Mouse (Mus musculus) effector memory CD4-positive, alpha-beta T cell, adult 7 months (primary cell): ENCODE data around the gene Cxcl2. TPM values are rescaled to one million over a fixed set of nuclear protein-coding genes. Genes with fewer than 3 reads are reported as not detected.

Experiments
- polyA plus RNA-seq: library from polyadenylated mRNA; unstranded; fragments of 100-300 nt; shearing (Covaris generic); gene quantifications from one replicate; pipeline ENCODE4 v1.2.1, GENCODE M21; 2017

The Cxcl2 gene
- polyA plus RNA-seq, result not detected

DNA sequence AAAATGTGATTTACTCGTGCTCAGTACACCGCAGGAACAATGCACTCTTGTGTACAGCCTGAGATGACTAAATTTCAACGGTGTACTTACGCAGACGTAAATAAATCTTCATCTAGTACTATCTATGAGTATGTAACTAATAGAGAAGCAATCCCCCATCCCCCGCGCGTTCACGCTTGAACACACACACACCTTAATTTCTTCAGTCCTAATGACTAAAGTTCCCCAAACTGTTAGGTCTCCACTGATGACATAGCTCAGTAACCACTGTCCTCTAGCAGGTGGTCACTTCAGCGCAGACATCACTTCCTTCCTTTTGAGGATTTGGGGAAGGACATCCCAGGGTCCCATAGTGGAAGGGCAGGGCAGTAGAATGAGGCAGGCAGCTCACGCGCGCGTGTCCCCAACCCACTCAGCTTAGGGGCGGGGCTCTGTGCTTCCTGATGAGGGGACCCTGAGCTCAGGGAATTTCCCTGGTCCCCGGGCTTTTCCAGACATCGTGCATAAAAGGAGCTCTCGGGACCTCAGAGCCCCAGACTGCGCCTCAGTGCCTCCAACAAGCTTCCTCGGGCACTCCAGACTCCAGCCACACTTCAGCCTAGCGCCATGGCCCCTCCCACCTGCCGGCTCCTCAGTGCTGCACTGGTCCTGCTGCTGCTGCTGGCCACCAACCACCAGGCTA, at the start of gene Cxcl2:
TSS of gene Cxcl2 (plus strand) at position 533 of the 682 bp plus-strand sequence.

DNA sequence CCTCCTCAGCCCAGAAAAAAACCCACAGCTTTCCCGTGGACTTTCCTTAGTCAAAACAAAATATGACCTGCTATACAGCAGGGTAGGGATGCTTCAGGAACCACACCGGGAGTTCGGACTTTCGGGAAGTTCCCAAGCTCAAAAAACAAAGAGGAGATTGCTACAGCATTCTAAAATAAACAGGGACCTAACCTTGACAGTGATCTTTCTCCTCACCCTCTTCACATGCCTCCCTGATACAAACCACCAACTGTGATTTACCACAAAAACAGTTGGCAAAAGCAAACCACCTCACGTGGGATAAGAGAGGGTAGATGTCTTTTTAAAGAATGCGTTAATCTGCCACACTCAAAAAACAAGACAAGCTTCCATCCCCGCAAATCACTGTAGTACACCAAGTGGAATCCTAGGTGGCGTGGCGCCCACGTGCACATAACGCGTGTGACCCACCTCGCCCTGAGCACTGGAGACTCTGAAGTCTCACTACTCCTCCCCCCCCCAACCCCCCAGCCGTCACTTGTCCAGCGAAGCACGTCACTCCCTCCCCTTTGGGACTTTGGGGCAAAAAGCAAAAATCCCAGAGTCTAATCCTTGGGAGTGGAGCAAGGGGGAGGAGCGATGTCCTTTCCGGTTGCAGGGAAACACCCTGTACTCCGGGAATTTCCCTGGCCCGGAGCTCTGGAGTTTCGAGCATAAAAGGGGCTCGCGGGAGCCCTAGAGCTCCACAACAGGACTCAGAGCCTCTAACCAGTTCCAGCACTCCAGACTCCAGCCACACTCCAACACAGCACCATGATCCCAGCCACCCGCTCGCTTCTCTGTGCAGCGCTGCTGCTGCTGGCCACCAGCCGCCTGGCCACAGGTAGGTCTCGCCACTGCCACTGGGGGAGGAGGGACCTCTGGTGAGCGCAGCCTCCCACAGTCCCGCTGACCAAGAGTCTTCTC, 12.9 kb upstream of the Cxcl2 start, which contains the start of gene Cxcl1:
TSS of gene Cxcl1 (plus strand) at position 723 of the 945 bp plus-strand sequence.

DNA sequence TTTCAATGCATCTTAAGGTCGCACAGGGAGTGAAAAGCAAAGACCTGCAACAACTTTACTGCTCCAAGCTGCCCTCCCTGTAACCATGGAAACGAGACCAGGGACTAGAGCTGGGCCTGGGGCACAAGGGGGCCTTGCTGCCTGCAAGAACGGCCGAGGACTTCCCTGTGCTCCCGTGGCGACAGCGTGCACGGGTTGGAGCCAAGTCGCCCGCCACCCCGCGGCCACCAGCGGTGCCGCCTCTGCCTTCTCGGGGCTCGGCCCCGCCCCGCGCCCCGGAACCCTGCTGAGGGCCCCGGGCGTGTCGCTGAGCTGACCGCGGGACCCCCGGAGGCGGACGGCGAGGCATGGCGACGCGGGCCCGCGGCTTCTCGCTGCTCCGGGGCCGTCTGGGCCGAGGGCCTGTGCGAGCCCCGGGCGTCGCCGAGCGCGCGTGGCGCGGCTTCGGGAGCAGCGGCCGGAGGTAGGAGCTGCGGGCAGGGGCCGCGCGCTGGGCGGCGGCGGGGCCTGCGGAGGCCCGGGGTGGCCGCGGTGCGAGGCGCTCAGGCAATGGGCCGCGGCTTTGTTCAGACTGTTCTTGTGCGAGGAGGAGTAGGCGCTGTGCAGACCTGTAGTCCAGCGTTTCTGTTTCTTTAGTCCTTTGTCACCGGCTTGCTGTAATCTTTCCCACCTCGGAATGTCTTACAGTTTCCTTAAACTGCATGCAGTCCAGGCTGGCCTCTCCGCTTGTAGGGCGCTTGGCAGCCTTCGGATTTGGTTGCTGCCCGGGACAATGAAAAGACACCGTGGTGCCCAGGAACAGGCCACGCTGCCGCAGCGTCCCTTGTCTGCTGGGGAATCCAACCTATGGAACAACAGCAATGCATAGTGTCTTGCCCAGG, 27.5 kb downstream of the Cxcl2 start, which contains the start of gene Mthfd2l:
TSS of gene Mthfd2l (plus strand) at position 147 of the 881 bp plus-strand sequence.

Other genes starting within 250 kb of the Cxcl2 start
- not detected for gene Cxcl5, start 144.5 kb upstream of the Cxcl2 start, polyA plus RNA-seq
- gene Ppbp, start 135.4 kb upstream of the Cxcl2 start, polyA plus RNA-seq, result not detected
- not detected for gene Pf4, start 131.4 kb upstream of the Cxcl2 start, polyA plus RNA-seq
- not detected for gene Cxcl3, start 117.8 kb upstream of the Cxcl2 start, polyA plus RNA-seq
- gene Cxcl15, start 109.3 kb upstream of the Cxcl2 start, polyA plus RNA-seq, result not detected
- gene Cxcl1, start 12.6 kb upstream of the Cxcl2 start, polyA plus RNA-seq, result not detected
- gene Mthfd2l, start 27.2 kb downstream of the Cxcl2 start, polyA plus RNA-seq, result 3.3 TPM
- gene Epgn, start 123.6 kb downstream of the Cxcl2 start, polyA plus RNA-seq, result 0.35 TPM
- not detected for gene Ereg, start 170.8 kb downstream of the Cxcl2 start, polyA plus RNA-seq
- 55.5 TPM for gene Areg, start 235.7 kb downstream of the Cxcl2 start, polyA plus RNA-seq